Mouse (Mus musculus) right cerebral cortex, adult 2 months (tissue): ENCODE measurements around the gene Pam.
"Not testable (repeated sequence)": the region's sequence is repeated elsewhere in the genome, so short reads cannot be mapped to it uniquely, and the experiment has no call there.

ENCODE experiments used
- DNase-seq, 2 experiments: peaks; one replicate each; pipeline ENCODE4 v3.0.0; 2021 to 2022; ENCODE audit warnings: low spot score in 2 of 2

The Pam gene

DNA sequence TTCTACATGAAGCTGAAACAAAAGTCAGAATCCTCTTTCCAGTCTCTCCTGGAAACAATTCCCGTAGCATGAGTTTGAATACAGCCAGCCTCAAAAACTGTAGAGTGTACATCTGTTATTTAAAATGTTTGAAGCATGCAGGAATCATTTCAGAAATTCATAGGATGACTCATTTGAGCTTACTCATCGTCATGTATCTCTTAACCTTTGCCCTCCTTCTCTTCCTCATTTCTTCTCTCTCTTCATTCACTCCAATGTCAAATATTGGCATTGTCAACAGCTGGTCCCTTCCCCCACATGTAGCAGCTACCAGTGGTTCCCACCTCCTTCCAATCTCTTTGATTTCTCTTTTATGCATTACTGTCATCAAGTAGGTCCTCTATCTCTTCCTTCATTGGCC lies 59.7 kb downstream of the Pam start:
- DNase-seq, result no peak

DNA sequence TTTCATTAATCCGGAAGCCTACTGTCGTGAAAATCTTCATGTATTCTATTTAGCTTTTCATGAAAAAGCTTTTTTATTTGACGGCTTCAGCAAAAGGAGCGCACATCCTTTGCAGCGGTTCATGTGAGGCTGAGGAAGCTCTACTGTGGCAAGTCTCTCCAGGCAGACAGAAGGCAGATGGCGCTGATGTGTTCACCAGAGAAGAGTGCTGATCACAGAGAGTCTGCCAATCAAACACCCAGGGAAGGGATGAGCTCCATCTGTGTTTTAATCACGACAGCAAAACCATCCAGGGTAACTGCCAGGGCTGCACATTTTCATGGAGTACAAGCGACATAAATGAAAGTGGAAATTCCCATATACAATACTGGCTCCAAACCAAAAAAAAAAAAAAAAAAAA lies 63.6 kb downstream of the Pam start:
- DNase-seq, result peak; percentile 72 to 75

DNA sequence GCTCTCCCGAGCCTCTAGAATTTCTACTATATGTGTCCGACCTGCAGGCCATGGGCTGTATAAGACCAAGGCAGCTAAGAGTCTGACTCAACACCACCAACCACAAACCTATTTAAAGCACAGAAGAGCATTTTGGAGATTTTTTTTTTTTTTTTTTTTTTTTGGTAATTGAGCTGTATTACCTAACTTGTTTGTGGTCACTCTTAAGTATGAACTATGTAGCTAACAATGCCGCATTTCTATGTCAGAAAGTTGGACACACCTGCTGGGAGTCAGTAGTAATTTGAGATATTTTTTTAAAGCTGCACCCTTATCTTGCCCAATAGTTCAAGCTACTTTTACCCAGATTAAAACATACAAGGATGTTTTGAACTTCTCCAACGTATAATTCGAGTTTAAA lies 66.4 kb downstream of the Pam start:
- DNase-seq, result no peak

DNA sequence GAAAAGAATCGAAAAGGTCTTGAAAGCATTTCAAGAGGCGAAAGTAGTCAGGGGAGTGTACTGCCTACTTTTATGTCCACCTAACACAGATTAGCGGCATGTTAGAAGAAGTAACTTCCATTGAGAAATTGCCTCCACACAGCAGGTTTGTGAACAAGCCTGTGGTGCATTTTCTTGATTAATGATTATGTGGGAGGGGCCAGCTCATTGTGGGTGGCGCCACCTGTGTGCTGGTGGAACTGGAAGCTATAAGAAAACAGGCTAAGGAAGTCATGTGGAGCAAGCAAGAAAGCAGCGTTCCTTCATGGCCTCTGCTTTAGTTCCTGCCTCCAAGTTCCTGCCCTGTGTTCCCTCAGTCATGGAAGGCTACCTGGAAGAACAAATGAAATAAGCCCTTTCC lies 67.0 kb downstream of the Pam start:
- no peak for DNase-seq

DNA sequence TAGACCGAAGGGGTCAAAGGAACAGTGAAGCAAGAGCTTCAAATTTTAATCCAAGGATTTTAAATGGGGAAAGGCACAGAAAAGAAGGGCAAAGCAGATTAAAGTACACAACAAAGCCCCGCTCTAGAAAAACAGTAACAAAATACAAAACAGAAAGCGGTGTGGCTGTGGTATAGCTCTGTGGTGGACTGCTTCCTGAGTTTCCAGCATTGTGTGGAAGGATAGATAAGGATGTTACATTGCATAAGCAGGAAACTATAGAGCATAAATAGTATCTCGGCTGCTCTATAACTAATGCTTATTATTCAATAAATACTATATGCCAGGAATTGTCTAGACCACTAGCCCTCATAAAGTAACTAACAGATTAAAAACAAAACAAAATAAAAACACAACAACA lies 67.5 kb downstream of the Pam start:
- no peak for DNase-seq

DNA sequence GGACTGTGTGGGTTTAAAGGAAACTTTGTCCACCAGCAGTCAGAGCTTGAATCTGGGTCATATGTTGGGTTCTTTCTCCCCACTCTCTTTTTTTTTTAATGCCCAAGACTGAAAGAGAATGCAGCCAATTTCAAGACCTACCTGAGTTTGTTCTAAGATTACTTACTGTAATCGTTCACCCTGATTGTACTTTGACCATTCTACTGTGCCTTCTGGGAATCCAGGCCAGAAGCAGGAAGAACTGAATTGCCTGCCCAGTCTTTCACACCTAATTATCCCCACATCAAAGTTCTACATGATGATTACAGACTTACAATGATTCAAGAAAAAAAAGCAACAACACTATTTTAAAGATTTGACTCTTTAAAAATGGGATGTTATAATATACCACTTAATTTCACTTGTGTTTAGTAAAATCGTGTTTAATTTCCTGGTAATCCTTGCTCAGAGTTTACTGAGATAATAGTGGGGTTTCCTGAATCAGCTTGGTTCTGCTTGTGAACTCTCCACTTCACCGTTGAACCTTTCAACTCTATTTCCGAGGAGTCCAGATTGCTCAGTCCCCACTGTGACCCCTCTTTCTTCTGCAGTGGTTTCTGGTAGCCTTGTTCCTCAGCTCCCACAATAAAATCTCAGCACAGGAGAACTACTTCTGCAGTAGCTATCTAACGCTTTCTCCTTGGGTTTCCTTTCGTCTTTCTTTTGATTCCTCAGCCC lies 69.4 kb downstream of the Pam start:
- no peak for DNase-seq

DNA sequence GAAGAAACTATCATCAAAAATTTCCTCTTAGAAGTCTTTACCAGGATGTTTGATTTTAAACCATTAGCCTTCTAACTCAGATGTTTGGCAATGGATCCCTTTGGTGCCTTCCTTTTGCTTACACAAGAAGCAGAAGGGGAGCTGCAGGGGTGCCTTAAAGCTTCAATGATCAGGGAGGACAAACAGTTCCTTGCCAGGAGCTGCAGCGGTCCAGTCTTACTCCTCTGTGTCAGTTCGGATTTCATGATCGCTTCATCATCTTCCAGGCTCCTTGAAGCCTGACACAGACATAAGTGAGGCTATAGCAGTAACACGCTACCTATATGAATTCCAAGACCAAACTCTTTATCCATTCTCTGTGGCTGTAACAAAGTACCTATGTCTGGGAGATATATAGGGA lies 71.6 kb downstream of the Pam start:
- no peak for DNase-seq

DNA sequence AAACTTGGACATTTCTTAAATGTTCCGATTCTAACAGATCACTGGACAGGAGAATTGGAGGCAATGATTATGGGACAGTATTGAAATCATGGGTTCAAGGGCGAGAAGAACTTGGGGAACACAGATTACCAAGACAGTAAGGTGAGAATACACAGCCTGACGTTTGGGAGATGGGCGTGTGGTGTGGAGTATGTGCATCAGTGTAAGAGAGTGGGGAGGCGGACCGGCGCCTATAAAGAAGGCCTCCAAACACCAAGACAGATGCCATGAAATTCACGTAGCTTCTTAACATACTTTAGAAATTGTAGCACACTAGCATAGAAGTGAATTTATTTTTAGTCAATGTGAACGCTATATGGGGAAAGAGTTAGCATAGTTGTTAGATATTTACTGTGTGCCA lies 76.5 kb downstream of the Pam start:
- no peak for DNase-seq

DNA sequence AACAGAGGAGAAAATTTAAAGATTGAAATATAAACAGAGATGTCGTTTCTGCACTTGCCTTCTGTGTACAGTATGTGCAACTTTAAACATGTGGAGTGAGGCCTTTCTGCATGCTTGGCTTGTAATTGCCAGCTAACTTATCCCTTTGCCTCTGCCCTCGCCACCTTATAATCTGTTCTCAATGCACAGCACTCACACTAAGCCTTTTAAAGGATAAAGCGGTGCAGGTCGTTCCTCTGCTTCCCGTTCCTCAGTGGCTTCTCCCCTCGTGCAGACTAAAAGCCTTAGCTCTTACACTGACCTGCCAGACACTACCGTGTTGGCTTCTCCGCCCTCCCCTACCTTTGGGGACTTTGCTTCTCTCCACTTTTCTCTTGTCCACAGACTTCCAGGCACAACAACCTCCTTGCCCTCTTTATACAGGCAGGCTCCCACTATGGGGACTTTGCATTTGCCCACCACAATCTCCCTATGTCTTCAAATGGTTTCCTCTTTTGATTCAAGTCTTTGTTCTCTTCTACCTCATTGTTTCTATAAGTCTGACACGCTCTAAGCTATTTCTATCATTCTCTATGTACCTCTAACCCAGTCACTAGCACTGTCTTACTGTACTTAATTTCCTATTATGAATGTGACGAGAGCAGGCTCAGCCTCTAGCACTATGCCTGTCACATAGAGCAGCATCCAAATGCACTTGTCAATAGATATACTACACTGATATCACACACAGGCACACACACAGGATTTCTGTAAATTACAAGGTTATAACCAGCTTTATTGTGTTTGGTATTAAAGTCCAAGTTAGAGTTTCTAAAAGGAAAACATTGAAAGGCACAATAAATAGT lies 79.2 kb downstream of the Pam start:
- DNase-seq, result no peak

DNA sequence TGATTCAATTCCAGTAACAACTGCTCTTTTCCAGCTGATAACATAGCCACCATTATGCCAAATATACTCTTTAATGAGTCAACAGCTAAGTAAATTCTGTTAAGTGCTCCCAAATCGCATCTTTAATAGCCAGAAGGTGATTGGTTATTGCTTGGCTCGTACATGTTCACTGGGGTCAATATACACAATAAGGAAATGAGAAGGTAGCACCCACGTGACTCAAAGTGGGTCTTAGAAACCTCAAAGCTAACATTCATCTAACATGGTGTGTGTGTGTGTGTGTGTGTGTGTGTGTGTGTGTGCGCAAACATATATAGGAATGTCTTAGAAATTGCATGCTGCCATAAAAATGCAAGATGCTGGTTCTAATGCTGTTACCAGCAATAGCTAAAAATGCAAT lies 79.9 kb downstream of the Pam start:
- no peak for DNase-seq

DNA sequence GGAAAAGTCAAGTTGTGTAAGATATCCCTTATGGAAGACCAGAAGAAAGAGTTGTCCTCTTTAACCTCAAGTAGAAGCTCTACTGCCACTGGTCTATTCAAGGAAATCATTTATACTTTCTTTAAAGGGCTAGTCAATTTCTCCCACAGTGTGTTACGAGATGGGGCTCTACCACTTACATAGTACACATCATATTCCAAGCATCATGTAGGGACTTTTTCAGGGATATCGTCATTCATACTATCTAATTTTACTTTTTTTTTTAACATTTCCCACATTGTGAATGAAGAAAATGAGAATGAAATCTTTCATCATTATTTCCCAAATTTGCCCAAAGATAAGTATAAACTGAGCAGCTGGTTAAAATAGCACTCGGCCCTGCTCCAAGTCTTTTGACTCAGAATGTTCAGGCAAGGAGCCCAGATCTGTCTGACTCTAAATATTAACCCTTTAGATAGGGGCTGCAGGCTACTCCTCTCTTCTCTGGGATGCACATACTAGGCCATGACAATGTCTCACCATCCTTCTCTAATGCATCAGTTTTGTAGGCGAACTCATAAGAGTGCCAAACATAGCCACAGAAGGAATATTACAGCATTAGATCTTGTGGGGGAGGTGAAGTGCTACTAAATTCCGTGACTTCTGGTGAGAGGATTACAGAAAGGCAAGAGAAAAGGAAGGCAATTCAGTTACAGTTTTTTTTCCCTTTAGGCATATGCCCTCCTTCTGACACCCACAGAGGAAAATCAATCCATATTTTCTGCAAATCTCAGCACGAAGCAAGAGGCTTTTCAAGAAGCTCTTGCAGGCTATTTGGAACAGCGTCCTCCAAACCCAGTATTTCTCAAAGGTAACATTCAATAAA lies 92.7 kb downstream of the Pam start:
- DNase-seq, result peak; percentile 78 to 84

DNA sequence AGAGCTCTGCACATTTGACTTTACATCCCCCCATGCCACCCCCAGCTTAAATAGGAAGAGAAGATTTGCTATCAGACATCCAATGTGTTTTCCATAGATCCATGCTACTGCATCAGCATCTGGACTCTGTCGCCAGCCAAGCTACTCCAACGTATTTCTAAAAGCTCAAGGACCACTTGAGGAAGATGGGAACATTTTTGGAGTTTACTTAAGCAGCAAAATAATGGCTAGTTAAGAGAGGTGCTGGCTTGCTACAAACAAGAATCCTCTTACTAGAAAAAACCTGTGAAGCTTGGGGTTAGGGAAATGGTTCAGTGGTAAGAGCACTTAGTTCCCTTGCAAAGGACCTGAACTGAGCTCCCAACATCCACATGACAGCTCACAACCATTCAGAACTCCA lies 96.0 kb downstream of the Pam start:
- DNase-seq, result no peak

DNA sequence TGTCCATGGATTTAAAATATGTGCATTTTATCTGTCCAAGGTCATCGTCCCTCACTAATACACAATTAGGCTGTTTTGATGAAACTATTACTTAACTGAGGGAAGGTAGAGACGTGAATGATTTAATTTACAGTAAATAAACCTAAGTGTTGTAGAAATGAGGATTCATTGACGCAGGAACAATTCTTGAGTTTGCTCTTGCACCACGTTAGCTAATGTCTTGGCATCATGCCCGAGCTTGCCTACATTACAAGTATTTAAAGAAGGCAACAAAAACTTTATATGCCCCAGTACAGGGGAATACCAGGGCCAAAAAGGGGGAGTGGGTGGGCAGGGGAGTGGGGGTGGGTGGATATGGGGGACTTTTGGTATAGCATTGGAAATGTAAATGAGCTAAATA lies 96.5 kb downstream of the Pam start:
- DNase-seq, result not testable (repeated sequence)

DNA sequence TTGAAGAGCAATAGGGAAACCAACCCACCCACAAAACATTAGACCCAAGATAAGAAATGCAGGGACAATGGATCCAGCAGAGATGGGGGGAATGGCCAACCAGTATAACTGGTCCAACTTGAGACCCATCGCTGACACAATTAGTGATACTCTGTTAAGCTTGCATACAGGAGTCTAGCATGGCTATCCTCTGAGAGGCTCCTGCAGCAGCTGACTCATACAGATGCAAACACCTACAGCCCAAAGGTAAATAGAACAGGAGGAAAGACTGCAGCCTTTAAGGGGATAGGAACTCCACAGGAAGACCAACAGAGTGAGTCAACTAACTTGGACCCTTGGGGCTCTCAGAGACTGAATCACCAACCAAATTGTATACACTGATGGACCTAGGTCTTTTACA lies 98.4 kb downstream of the Pam start:
- no peak for DNase-seq

DNA sequence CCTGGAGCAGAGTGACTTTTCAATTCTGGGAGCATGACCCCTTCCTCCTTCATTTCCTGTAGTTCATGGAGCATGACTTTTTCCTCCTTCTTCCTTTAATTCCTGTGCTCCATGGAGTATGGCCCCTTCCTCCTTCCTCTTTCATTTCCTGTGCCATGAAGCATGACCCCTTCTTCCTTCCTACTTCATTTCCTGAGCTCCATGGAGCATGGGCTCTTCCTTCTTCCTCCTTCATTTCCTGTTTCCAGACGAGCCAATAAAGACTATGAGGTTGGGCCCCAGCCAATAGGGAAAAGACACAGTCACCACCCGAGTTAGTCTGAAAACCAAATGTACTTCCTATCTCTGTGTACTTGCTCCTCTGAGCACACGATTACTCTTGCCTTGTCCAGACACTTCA lies 103.5 kb downstream of the Pam start:
- DNase-seq, result no peak

DNA sequence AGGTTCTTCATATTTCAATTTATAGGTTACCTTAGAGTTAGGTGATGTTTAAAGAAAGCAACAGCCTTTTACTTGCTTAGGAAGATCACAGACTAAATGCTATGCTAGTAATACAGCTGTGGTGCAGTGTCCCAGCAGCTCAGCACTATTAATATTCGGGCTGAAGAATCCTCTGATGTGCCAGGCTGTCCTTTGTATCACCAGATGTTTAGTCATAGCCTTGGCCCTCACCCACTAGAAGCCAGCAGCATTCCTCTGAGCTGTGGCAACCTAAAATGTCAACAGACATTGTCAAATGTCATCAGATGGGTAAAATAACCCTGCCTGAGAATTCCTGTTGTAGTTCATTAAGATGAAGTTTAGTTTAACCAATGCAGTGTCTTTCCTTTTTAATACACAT lies 112.3 kb downstream of the Pam start:
- DNase-seq, result no peak

DNA sequence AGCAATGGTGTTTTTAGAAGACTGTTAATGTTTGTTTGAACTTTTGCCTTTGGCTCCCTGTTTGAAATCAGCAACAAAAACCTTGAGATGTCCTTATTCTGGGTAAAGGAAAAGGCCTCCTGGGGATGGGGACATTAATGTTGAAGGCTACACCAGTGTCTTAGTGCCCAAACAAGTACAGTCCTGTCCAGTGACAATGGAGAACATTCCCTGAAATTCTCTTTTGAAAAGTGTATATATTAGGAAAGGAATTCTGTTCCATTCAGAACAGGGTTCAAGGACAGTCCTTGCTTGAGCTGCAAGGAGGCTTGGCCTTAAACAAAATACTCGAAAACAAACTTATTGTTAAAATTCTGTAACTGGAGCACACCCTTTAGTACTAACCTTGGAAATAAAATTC lies 116.0 kb downstream of the Pam start:
- no peak for DNase-seq

DNA sequence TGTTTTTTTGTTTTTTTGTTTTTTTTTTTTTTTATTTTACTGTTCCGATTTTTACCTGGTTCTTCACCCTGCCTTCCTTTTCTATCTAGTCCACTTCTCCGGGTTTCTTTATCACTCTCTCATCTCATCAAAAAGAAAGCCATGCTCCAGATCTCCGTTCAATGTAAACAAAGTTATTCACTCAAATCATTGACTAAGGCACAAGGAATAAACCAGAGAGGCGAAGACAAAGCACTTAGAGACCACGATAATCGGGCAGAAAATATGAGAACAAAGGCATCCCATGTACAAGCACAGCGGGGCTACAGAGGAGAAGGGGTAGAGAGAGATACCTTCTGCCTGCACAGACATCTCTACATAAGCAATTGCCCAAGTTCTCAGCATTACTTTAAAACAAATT lies 117.9 kb downstream of the Pam start:
- DNase-seq, result no peak

DNA sequence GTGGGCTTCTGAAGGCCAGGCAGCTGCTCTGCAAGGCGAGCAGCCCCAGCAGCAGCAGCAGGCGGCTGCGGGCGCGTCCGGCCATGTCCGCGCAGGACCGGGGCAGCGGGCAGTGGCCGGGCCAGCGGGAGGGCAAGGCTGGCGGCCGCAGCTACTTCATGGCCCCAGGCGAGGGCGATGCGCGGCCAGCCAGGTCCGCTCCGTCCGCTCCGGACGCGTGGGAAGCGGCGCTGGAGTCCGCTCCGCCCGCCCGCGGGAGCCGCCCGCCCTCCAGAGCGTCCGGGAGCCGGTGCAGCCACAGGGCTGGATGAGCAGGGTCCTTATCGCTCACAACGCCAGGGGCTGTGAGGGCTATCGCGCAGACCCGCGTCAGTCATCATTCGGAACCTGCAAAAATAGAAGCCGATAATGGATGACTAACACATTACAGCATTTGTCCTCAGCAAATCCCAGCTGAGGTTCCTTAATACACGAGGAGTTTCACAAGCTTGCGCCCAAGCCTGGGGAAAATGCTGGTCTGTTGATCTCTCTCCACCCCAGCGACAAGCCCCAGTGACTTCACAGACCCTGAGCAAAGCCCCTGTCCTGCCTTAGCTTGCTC lies 118.5 kb downstream of the Pam start:
- peak; percentile 49 to 67 for DNase-seq

DNA sequence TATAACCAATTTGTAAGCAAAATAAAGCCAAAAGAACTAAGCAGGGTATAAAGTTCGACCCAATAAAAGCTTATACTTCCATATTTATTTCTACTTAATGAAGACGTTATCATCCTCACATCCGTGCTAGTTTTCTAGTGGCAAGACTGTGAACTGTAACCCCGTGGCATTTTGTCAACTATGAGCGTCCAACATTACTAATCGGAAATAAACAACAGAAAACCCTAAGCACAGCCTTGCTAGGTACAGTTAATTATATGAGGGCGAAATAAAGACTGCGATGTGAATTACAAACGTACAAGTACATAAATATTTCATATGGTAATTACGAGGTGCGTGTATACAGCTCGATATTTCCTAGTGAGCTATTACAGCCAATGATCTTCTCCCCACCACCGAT lies 119.4 kb downstream of the Pam start:
- DNase-seq, result no peak

DNA sequence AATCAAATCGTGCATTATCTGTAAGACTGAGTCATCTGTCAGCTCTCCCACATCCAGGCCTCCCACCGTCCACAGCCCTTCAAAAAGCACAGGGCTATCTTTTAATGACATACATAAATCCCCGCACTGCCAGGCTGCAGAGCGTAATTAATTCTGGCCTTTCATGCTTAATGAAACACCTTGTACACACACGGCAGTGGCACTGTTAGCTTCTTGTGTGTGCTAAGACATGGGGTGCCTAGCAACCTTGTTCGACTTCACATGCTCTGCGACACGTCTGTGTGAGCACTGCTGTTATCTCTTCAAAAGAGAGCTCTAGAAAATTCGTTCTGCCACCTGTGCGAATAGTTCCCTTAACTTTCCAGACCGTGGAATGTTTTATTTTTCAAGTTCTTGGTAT lies 120.5 kb downstream of the Pam start:
- no peak for DNase-seq

DNA sequence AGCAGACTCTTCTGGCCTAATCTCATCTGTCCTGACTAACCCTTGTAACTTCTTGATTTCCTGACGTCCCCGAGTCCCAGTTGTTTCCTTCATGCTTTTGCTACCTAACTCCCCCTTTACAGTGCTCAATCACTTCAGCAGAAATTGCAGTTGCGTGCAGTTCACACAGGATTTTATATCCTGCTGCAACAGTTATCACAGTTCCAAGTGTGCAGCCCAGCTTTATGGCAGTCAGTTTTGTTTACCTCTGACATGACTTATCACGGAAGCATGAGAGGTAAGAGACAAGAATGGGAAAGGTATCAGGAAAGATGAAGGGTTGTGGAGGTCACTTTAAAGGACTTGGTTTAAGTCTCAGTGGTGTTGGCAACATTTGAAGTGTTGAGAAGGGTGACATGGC lies 125.7 kb downstream of the Pam start:
- no peak for DNase-seq
